Mouse (Mus musculus): ENCODE measurements at regions not wholly inside any gene's neighbourhood (a gene's known extent, or its start where the extent isn't known, plus 50 kb on each side); places are given as distances from the start of the nearest gene placed in this dataset.

DNA sequence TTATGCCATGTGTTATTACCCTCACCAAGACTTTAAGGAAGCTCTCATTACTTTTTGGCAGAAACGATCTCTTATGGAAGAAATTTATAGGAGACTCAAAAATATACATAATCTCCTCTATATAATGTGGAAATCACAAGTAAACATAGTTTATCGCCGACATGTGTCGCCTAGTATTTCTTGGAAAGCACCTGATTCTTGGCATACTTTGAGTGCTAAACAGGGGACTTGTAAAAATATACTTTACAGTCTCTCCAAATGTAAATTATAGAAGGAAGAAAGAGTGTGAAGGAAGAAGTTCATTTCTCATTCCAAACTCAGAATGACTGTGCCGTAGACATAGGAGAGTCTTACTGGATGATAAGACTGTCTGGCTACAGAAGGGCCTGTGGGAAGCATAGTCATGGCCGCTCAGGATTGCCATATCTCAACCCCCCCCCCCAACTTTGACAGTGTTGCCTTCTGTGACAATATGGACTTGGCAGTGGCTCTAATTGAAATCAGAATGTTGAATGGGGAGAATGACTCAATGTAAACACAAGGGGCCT is 102.3 kb downstream of the Gm815 start:
- TF ChIP-seq POLR2A (IDR thresholded peaks at IDR 0.05; ENCODE audit: borderline replicate concordance, extremely low read depth, insufficient read depth, insufficient read length, poor library complexity, severe bottlenecking) (no peak), CTCF (IDR thresholded peaks at IDR 0.05; ENCODE audit: borderline replicate concordance, extremely low read depth, insufficient read depth, insufficient read length) (no peak)

All from brain, embryonic 14.5 days (tissue).